ENCODE assay signal across 31 mouse cellular contexts in genomic region chr1:179906115-179906514, GRCm38 (mm10). TPM values are rescaled to one million over a fixed set of nuclear protein-coding genes. Genes with fewer than 3 reads are reported as not detected.
A peak's percentile ranks its signal among the peaks of the same experiment; 100 is the strongest.
DNase-seq lines count a peak whose midpoint lies in the region; ATAC-seq and TF ChIP-seq lines count a peak whose summit lies in the region.
"Had no signal": no experiment of that assay in that cellular context is flagged by ENCODE, and none has a peak within 500 bp of the region (broad histone marks: within the 10 kb centered on the region; RNA-seq: fewer than 3 reads in every experiment).

No protein-coding gene starts in this region.

- no peaks in the 10 kb centered on the region for H3K27me3 ChIP-seq in intestine, embryonic 14.5 days (replicated peaks; ENCODE audit: control insufficient read depth, insufficient read depth, low read length)
- H3K27me3 ChIP-seq in intestine, postnatal 0 days (replicated peaks; ENCODE audit: control insufficient read depth, insufficient read depth, low read length): no peaks in the 10 kb centered on the region
- H3K27me3 ChIP-seq in E14TG2a.4 (ENCODE audit: insufficient read depth, low read length): no peaks in the 10 kb centered on the region
- H3K27me3 ChIP-seq: CH12.LX; forebrain, embryonic 13.5 days; heart, embryonic 12.5 days; hindbrain, embryonic 15.5 days; intestine, embryonic 15.5 days; limb, embryonic 13.5 days; neural tube, embryonic 15.5 days; stomach, embryonic 15.5 days had no signal

- H3K4me2 ChIP-seq in intestine, embryonic 14.5 days (ENCODE audit: low read length): no peak overlapping the region
- H3K4me2 ChIP-seq in intestine, postnatal 0 days (replicated peaks; ENCODE audit: low read depth): no peak overlapping the region
- H3K4me2 ChIP-seq: forebrain, embryonic 13.5 days; heart, embryonic 12.5 days; hindbrain, embryonic 15.5 days; intestine, embryonic 15.5 days; limb, embryonic 13.5 days; liver, embryonic 11.5 days; neural tube, embryonic 15.5 days; stomach, embryonic 15.5 days had no signal

- no peak overlapping the region for H3K27ac ChIP-seq in intestine, embryonic 14.5 days (ENCODE audit: low read depth)
- H3K27ac ChIP-seq in intestine, postnatal 0 days (ENCODE audit: low read depth, low read length): no peak overlapping the region
- H3K27ac ChIP-seq: forebrain, embryonic 13.5 days; hindbrain, embryonic 15.5 days; intestine, embryonic 15.5 days; layer of hippocampus, adult 2 months; left cerebral cortex, adult 2 months; limb, embryonic 13.5 days; neural tube, embryonic 15.5 days; stomach, embryonic 15.5 days had no signal

- H3K9ac ChIP-seq in intestine, embryonic 14.5 days (ENCODE audit: low read length): no peak overlapping the region
- no peak overlapping the region for H3K9ac ChIP-seq in intestine, postnatal 0 days (ENCODE audit: low read depth, low read length)
- H3K9ac ChIP-seq: forebrain, embryonic 13.5 days; heart, embryonic 12.5 days; hindbrain, embryonic 15.5 days; intestine, embryonic 15.5 days; limb, embryonic 13.5 days; neural tube, embryonic 15.5 days; stomach, embryonic 15.5 days had no signal

- no peaks in the 10 kb centered on the region for H3K9me3 ChIP-seq in intestine, embryonic 14.5 days (ENCODE audit: control insufficient read depth, low read length)
- H3K9me3 ChIP-seq in intestine, postnatal 0 days (ENCODE audit: control insufficient read depth): no peaks in the 10 kb centered on the region
- H3K9me3 ChIP-seq in E14TG2a.4 (ENCODE audit: low read length): peaks cover 67% of the 10 kb centered on the region
- H3K9me3 ChIP-seq: forebrain, embryonic 13.5 days; G1E; hindbrain, embryonic 15.5 days; intestine, embryonic 15.5 days; limb, embryonic 13.5 days; neural tube, embryonic 15.5 days; stomach, embryonic 15.5 days had no signal

- TF ChIP-seq CTCF in intestine, postnatal 0 days (IDR thresholded peaks at IDR 0.05; ENCODE audit: low read depth): no peak
- TF ChIP-seq CTCF in E14TG2a.4 (conservative IDR thresholded peaks at IDR 0.05; ENCODE audit: low read length): no peak

- no peak overlapping the region for H3K4me3 ChIP-seq in intestine, embryonic 14.5 days (ENCODE audit: low read depth, low read length)
- no peak overlapping the region for H3K4me3 ChIP-seq in intestine, postnatal 0 days (ENCODE audit: low read depth, low read length)
- H3K4me3 ChIP-seq in E14TG2a.4 (replicated peaks; ENCODE audit: low read length): 0 out of 2 replicates have a peak overlapping the region, but pooled peaks have one; percentile 4
- H3K4me3 ChIP-seq: erythroblast, embryonic 14.5 days; forebrain, embryonic 13.5 days; heart, embryonic 12.5 days; hindbrain, embryonic 15.5 days; intestine, embryonic 15.5 days; layer of hippocampus, adult 2 months; left cerebral cortex, adult 2 months; limb, embryonic 13.5 days; neural tube, embryonic 15.5 days; stomach, embryonic 15.5 days had no signal

- H3K4me1 ChIP-seq in intestine, embryonic 14.5 days (replicated peaks; ENCODE audit: control insufficient read depth, insufficient read depth, low read length): no peaks in the 10 kb centered on the region
- H3K4me1 ChIP-seq in intestine, postnatal 0 days (replicated peaks; ENCODE audit: control insufficient read depth, insufficient read depth, low read length): no peaks in the 10 kb centered on the region
- H3K4me1 ChIP-seq in E14TG2a.4 (replicated peaks; ENCODE audit: low read depth, low read length): no peaks in the 10 kb centered on the region
- H3K4me1 ChIP-seq: forebrain, embryonic 13.5 days; heart, embryonic 12.5 days; hindbrain, embryonic 15.5 days; intestine, embryonic 15.5 days; limb, embryonic 13.5 days; neural tube, embryonic 15.5 days; stomach, embryonic 15.5 days had no signal

- peak; percentile 53 for DNase-seq in intestine, embryonic 14.5 days (ENCODE audit: low spot score)
- DNase-seq in 416B (ENCODE audit: low read depth) (peak; percentile 20), adipocyte (ENCODE audit: low spot score) (no peak)
- DNase-seq in left cerebral cortex, postnatal 14 days (ENCODE audit: low spot score in 2 of 2): no peak
- DNase-seq: adrenal gland, postnatal 25 days; B cell, adult 2 months; cerebellum, adult 11-12 months; cerebellum, postnatal 10 days; gastrocnemius, postnatal 10 days; heart, postnatal 10 days; kidney, adult 9 months; kidney, postnatal 10 days; midbrain, embryonic 14.5 days; retina, postnatal 1 day; right cerebral cortex, postnatal 25 days had no signal

- 89% methylated on average over 5 of the region's 5 CpGs for WGBS in intestine, embryonic 14.5 days
- 91% methylated on average over 5 of the region's 5 CpGs for WGBS in intestine, postnatal 0 days

- ATAC-seq in intestine, embryonic 14.5 days (replicated peaks; ENCODE audit: low FRiP score, low TSS enrichment, low read depth): no peak
- no peak for ATAC-seq in intestine, postnatal 0 days
- peak; percentile 34 for ATAC-seq in megakaryocyte progenitor cell, adult 5-6 weeks (replicated peaks; ENCODE audit: poor library complexity)
- ATAC-seq: forebrain, embryonic 13.5 days; intestine, embryonic 15.5 days had no signal

- H3K36me3 ChIP-seq in intestine, embryonic 14.5 days (ENCODE audit: control insufficient read depth, insufficient read depth, low read length): no peaks in the 10 kb centered on the region
- no peaks in the 10 kb centered on the region for H3K36me3 ChIP-seq in intestine, postnatal 0 days (ENCODE audit: control insufficient read depth, insufficient read depth)
- no peaks in the 10 kb centered on the region for H3K36me3 ChIP-seq in E14TG2a.4 (ENCODE audit: insufficient read depth, low read length)
- H3K36me3 ChIP-seq: G1E; heart, embryonic 12.5 days; hindbrain, embryonic 15.5 days; intestine, embryonic 15.5 days; limb, embryonic 13.5 days; neural tube, embryonic 15.5 days; stomach, embryonic 15.5 days had no signal

- intact Hi-C loops in left cerebral cortex, postnatal 14 days (cut with DNase I): no loop called here

RNA-seq across cellular contexts. Expression of gene Cdc42bpa, which starts 54.2 kb away (rescaled TPM):
- 14.1 and 15.4 TPM in 2 replicates for polyA plus RNA-seq in intestine, embryonic 14.5 days (2014; fragmentation: Nextera tagmentation; extraction: Ambion mirVana)
- polyA plus RNA-seq in intestine, postnatal 0 days (2015; fragmentation: Nextera tagmentation; extraction: Ambion mirVana): 9.2 and 10.9 TPM in 2 replicates
- 3.2 and 8.6 TPM in 2 replicates for total RNA-seq in megakaryocyte progenitor cell, adult 5-6 weeks (2015)
- 3.8 and 7.1 TPM in 2 replicates for total RNA-seq in megakaryocyte progenitor cell, adult 5-6 weeks (2017)
- 100 to 1,000 TPM; 211 to 234 TPM for total RNA-seq in left cerebral cortex, postnatal 14 days (2021)

Comparison
In these comparisons a context has a peak if more than half of its experiments do, and no peak if none do; other contexts are left out.
1. DNase-seq: peak in intestine, embryonic 14.5 days (single experiment) and 416B (single experiment); none in left cerebral cortex, postnatal 14 days (0 of 2) and adipocyte (single experiment).
2. RNA of gene Cdc42bpa, which starts 54.2 kb away (total RNA-seq): 211 to 234 TPM in left cerebral cortex, postnatal 14 days; 3.2 to 8.6 TPM in megakaryocyte progenitor cell, adult 5-6 weeks; every median in the first group is over 10 times any median in the second.